Mouse (Mus musculus): Measurements from ENCODE around the gene Abtb2.

GRCm38 (mm10) chr2:103625349-103625932 lies 59.3 kb downstream of the Abtb2 start:
- TF ChIP-seq CTCF (IDR thresholded peaks at IDR 0.05; ENCODE audit: low read depth) = no peak
- no peak for TF ChIP-seq EP300 (IDR thresholded peaks at IDR 0.05; ENCODE audit: low read depth)
